Mouse (Mus musculus): ENCODE measurements at regions not wholly inside any gene's neighbourhood (a gene's known extent, or its start where the extent isn't known, plus 50 kb on each side); places are given as distances from the start of the nearest gene placed in this dataset.

DNA sequence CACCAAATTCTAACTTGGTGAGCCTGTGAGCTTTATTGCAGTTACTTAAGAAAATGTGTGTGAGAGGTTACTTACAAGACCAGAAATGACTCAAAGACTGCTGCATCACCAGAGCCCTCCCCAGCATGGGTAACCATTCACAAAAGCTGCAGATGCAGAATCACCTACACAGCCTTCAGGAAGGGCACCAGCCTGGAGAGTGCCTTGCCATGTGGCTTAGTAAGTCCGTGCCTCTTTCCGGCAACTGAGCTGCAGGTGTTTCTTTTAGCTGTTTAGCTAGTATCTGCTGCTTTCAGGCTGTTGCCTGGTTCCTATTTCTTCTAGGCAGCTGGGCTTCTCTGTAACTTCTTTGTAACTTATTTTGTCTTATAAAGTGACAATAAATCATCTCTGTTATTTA, 213.2 kb upstream of the Stxbp6 start:
- Histone ChIP-seq H3K9ac (ENCODE audit: insufficient read depth, low read depth) (no peak overlapping the region), H3K4me3 (replicated peaks in 1 of 3; ENCODE audit: low read depth in 2 of 3, low read length in 2 of 3, poor library complexity in 1 of 3) (no peak overlapping the region), H3K36me3 (replicated peaks in 1 of 2; ENCODE audit: control insufficient read depth in 1 of 2, insufficient read depth in 1 of 2, low read length in 1 of 2) (no peaks in the 10 kb centered on the region), H3K27ac (ENCODE audit: insufficient read depth, low read depth) (no peak overlapping the region), H3K9me3 (replicated peaks; ENCODE audit: low read length) (peaks cover 16% of the 10 kb centered on the region), H3K79me2 (replicated peaks; ENCODE audit: control insufficient read depth, extremely low read depth, insufficient read depth, poor library complexity, severe bottlenecking) (no peaks in the 10 kb centered on the region), H3K4me2 (ENCODE audit: insufficient read depth, low read depth, poor library complexity, severe bottlenecking) (no peak overlapping the region), H3K4me1 (ENCODE audit: control insufficient read depth in 1 of 2, insufficient read depth in 2 of 2) (no peaks in the 10 kb centered on the region), H3K27me3 (replicated peaks) (no peaks in the 10 kb centered on the region)
- in situ Hi-C loops (cut with MboI; ENCODE audit: low pct_ligation_motif_present, low pct_unique_long_range_greater_than_20kb, low sequenced_read_pairs) (no loop called here), dilution Hi-C loops (cut with MboI; ENCODE audit: extremely low pct_ligation_motif_present, extremely low pct_unique_long_range_greater_than_20kb, low sequenced_read_pairs) (no loop called here)
- TF ChIP-seq ZMIZ1 (IDR thresholded peaks at IDR 0.05; ENCODE audit: low read depth, low read length) (no peak), SMC3 (IDR thresholded peaks at IDR 0.05; ENCODE audit: low read depth, low read length) (no peak), BHLHE40 (IDR thresholded peaks at IDR 0.05; ENCODE audit: low read depth, low read length) (no peak), MAX (IDR thresholded peaks at IDR 0.05; ENCODE audit: low read length) (no peak), MAFK (IDR thresholded peaks at IDR 0.05; ENCODE audit: insufficient replicate concordance, low read length) (no peak), RAD21 (IDR thresholded peaks at IDR 0.05; ENCODE audit: low read depth, low read length) (no peak), JUN (IDR thresholded peaks at IDR 0.05; ENCODE audit: insufficient read depth, low read depth, low read length) (no peak), RCOR1 (conservative IDR thresholded peaks at IDR 0.05; ENCODE audit: low read depth, low read length) (no peak)
- DNase-seq (ENCODE audit: extremely low read depth): no peak

GRCm38 (mm10) chr12:45256309-45256708, 181.8 kb upstream of the Stxbp6 start:
- TF ChIP-seq ZKSCAN1 (IDR thresholded peaks at IDR 0.05; ENCODE audit: borderline replicate concordance, low read depth, low read length): no peak
- no peak for TF ChIP-seq NRF1 (IDR thresholded peaks at IDR 0.05; ENCODE audit: low read depth, low read length)
- H3K27me3 ChIP-seq (replicated peaks): no peaks in the 10 kb centered on the region
- peaks cover 36% of the 10 kb centered on the region for H3K9me3 ChIP-seq (replicated peaks; ENCODE audit: low read length)
- no peaks in the 10 kb centered on the region for H3K36me3 ChIP-seq (replicated peaks in 1 of 2; ENCODE audit: control insufficient read depth in 1 of 2, insufficient read depth in 1 of 2, low read length in 1 of 2)
- no peak for DNase-seq (ENCODE audit: extremely low read depth)
- in situ Hi-C loops (cut with MboI; ENCODE audit: low pct_ligation_motif_present, low pct_unique_long_range_greater_than_20kb, low sequenced_read_pairs): no loop called here
- H3K4me2 ChIP-seq (ENCODE audit: insufficient read depth, low read depth, poor library complexity, severe bottlenecking): no peak overlapping the region
- no peak overlapping the region for H3K4me3 ChIP-seq (replicated peaks in 1 of 3; ENCODE audit: low read depth in 2 of 3, low read length in 2 of 3, poor library complexity in 1 of 3)
- no peaks in the 10 kb centered on the region for H3K4me1 ChIP-seq (ENCODE audit: control insufficient read depth in 1 of 2, insufficient read depth in 2 of 2)
- no peaks in the 10 kb centered on the region for H3K79me2 ChIP-seq (replicated peaks; ENCODE audit: control insufficient read depth, extremely low read depth, insufficient read depth, poor library complexity, severe bottlenecking)
- H3K9ac ChIP-seq (ENCODE audit: insufficient read depth, low read depth): no peak overlapping the region
- dilution Hi-C loops (cut with MboI; ENCODE audit: extremely low pct_ligation_motif_present, extremely low pct_unique_long_range_greater_than_20kb, low sequenced_read_pairs): no loop called here
- no peak overlapping the region for H3K27ac ChIP-seq (ENCODE audit: insufficient read depth, low read depth)

DNA sequence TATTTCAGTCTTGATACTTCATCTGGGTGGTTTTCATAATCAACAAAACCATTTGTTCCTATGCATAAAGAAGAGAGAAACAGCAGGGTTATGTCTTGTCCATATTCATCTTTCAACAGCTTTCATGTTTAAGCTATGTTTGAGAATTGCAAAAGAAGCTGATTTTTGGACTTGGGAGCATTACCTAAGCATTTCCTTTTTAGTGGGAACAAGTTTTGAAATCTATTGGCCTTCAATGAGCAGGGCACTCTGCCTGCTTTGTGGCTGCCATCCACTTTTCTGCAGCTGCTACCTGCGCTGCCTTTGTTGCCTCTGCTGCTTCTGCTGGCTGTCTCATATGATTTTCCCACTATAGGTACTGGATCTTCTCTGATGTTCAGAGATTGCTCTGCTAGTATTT, 136.6 kb upstream of the Stxbp6 start:
- no peak for DNase-seq (ENCODE audit: extremely low read depth)
- Histone ChIP-seq H3K4me1 (ENCODE audit: control insufficient read depth in 1 of 2, insufficient read depth in 2 of 2) (no peaks in the 10 kb centered on the region), H3K4me2 (ENCODE audit: insufficient read depth, low read depth, poor library complexity, severe bottlenecking) (no peak overlapping the region), H3K9ac (ENCODE audit: insufficient read depth, low read depth) (no peak overlapping the region), H3K4me3 (replicated peaks in 1 of 3; ENCODE audit: low read depth in 2 of 3, low read length in 2 of 3, poor library complexity in 1 of 3) (no peak overlapping the region), H3K27ac (ENCODE audit: insufficient read depth, low read depth) (no peak overlapping the region), H3K79me2 (replicated peaks; ENCODE audit: control insufficient read depth, extremely low read depth, insufficient read depth, poor library complexity, severe bottlenecking) (no peaks in the 10 kb centered on the region), H3K36me3 (replicated peaks in 1 of 2; ENCODE audit: control insufficient read depth in 1 of 2, insufficient read depth in 1 of 2, low read length in 1 of 2) (no peaks in the 10 kb centered on the region), H3K9me3 (replicated peaks; ENCODE audit: low read length) (peaks cover 19% of the 10 kb centered on the region), H3K27me3 (replicated peaks) (no peaks in the 10 kb centered on the region)
- dilution Hi-C loops (cut with MboI; ENCODE audit: extremely low pct_ligation_motif_present, extremely low pct_unique_long_range_greater_than_20kb, low sequenced_read_pairs) (no loop called here), in situ Hi-C loops (cut with MboI; ENCODE audit: low pct_ligation_motif_present, low pct_unique_long_range_greater_than_20kb, low sequenced_read_pairs) (no loop called here)
- TF ChIP-seq USF2 (conservative IDR thresholded peaks at IDR 0.05; ENCODE audit: low read depth, low read length): no peak
- no peak for TF ChIP-seq ZKSCAN1 (IDR thresholded peaks at IDR 0.05; ENCODE audit: borderline replicate concordance, low read depth, low read length)
- TF ChIP-seq POLR2AphosphoS2 (IDR thresholded peaks at IDR 0.05; ENCODE audit: low read depth, low read length): no peak
- no peak for TF ChIP-seq JUN (IDR thresholded peaks at IDR 0.05; ENCODE audit: insufficient read depth, low read depth, low read length)
- TF ChIP-seq ZC3H11A (IDR thresholded peaks at IDR 0.05; ENCODE audit: low read depth, low read length): no peak
- TF ChIP-seq MYC (IDR thresholded peaks at IDR 0.05; ENCODE audit: low read depth, low read length): no peak
- TF ChIP-seq SMC3 (IDR thresholded peaks at IDR 0.05; ENCODE audit: low read depth, low read length): no peak
- TF ChIP-seq GABPA (IDR thresholded peaks at IDR 0.05; ENCODE audit: insufficient replicate concordance, low read depth, low read length): no peak
- no peak for TF ChIP-seq MAX (IDR thresholded peaks at IDR 0.05; ENCODE audit: low read length)
- TF ChIP-seq RCOR1 (conservative IDR thresholded peaks at IDR 0.05; ENCODE audit: low read depth, low read length): no peak
- TF ChIP-seq KAT2A (IDR thresholded peaks at IDR 0.05; ENCODE audit: insufficient replicate concordance, low read length): no peak
- no peak for TF ChIP-seq ZMIZ1 (IDR thresholded peaks at IDR 0.05; ENCODE audit: low read depth, low read length)
- TF ChIP-seq E2F4 (IDR thresholded peaks at IDR 0.05; ENCODE audit: insufficient replicate concordance, low read depth, low read length): no peak
- TF ChIP-seq USF1 (IDR thresholded peaks at IDR 0.05; ENCODE audit: low read depth, low read length): no peak
- TF ChIP-seq MAZ (IDR thresholded peaks at IDR 0.05; ENCODE audit: low read depth, low read length): no peak
